In the genomic region with DNA sequence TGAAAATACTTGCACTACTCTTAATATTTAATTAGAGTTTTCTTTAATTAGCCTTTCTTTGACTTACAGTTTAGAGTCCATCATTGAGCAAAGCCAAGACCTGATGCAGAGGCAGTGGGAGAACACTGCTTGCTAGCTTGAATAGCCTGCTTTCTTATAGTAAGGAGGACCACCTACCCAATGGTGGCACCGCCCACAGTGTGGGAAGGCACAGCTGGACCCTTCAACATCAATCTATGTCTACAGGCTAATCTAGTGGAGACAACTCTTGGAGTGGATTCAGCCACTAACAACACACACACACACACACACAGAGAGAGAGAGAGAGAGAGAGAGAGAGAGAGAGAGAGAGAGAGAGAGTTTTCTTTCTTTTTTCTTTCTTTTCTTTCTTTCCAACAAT, we compare ENCODE assay signal across 21 mouse cellular contexts. TPM values are rescaled to one million over a fixed set of nuclear protein-coding genes. Genes with fewer than 3 reads are reported as not detected.
DNase-seq lines count a peak whose midpoint lies in the region; ATAC-seq and TF ChIP-seq lines count a peak whose summit lies in the region.
"Had no signal": no experiment of that assay in that cellular context is flagged by ENCODE, and none has a peak within 500 bp of the region (broad histone marks: within the 10 kb centered on the region; RNA-seq: fewer than 3 reads in every experiment).

No protein-coding gene starts in this region.

- H3K9me3 ChIP-seq in midbrain, postnatal 0 days (ENCODE audit: low read length), result no peaks in the 10 kb centered on the region
- H3K9me3 ChIP-seq in midbrain, embryonic 11.5 days (ENCODE audit: control insufficient read depth, low read length), result no peaks in the 10 kb centered on the region
- H3K9me3 ChIP-seq in embryonic facial prominence, embryonic 11.5 days (replicated peaks; ENCODE audit: control insufficient read depth, low read length), result no peaks in the 10 kb centered on the region
- H3K9me3 ChIP-seq in kidney, embryonic 14.5 days (ENCODE audit: control insufficient read depth, low read length), result no peaks in the 10 kb centered on the region
- H3K9me3 ChIP-seq: forebrain, embryonic 13.5 days; limb, embryonic 12.5 days; megakaryocyte, embryonic 14.5 days; stomach, embryonic 15.5 days had no signal

- no peak overlapping the region for H3K27ac ChIP-seq in midbrain, postnatal 0 days (ENCODE audit: low read depth, low read length)
- no peak overlapping the region for H3K27ac ChIP-seq in midbrain, embryonic 11.5 days (ENCODE audit: low read depth, low read length)
- H3K27ac ChIP-seq in embryonic facial prominence, embryonic 11.5 days (replicated peaks; ENCODE audit: low read depth, low read length), result no peak overlapping the region
- H3K27ac ChIP-seq in kidney, embryonic 14.5 days (ENCODE audit: low read depth, low read length), result no peak overlapping the region
- H3K27ac ChIP-seq: forebrain, embryonic 13.5 days; limb, embryonic 12.5 days; liver, embryonic 14.5 days; stomach, embryonic 15.5 days had no signal

- 10% methylated on average over 1 of the region's 1 CpGs for WGBS in midbrain, postnatal 0 days
- 37% methylated on average over 1 of the region's 1 CpGs for WGBS in midbrain, embryonic 11.5 days
- WGBS in embryonic facial prominence, embryonic 11.5 days, result 38% methylated on average over 1 of the region's 1 CpGs
- 22% methylated on average over 1 of the region's 1 CpGs for WGBS in kidney, embryonic 14.5 days

- H3K4me1 ChIP-seq in midbrain, postnatal 0 days (ENCODE audit: insufficient read depth, low read length), result no peaks in the 10 kb centered on the region; the same call in 1 of the 2 replicates
- peaks cover 4% of the 10 kb centered on the region; the same call in 1 of the 2 replicates for H3K4me1 ChIP-seq in midbrain, embryonic 11.5 days (ENCODE audit: control insufficient read depth, insufficient read depth, low read length)
- H3K4me1 ChIP-seq in embryonic facial prominence, embryonic 11.5 days (ENCODE audit: control insufficient read depth, insufficient read depth, low read length), result no peaks in the 10 kb centered on the region
- no peaks in the 10 kb centered on the region for H3K4me1 ChIP-seq in kidney, embryonic 14.5 days (ENCODE audit: control insufficient read depth, insufficient read depth, low read length)

- no peak for TF ChIP-seq CTCF in midbrain, postnatal 0 days (IDR thresholded peaks at IDR 0.05)

- H3K27me3 ChIP-seq in midbrain, postnatal 0 days (ENCODE audit: insufficient read depth, low read length), result 0 out of 2 replicates have a peak, but pooled peaks cover 6% of the 10 kb centered on the region
- peaks cover 15% of the 10 kb centered on the region for H3K27me3 ChIP-seq in midbrain, embryonic 11.5 days (ENCODE audit: control insufficient read depth, insufficient read depth, low read length)
- H3K27me3 ChIP-seq in embryonic facial prominence, embryonic 11.5 days (ENCODE audit: control insufficient read depth, insufficient read depth, low read length), result peaks cover 17% of the 10 kb centered on the region
- H3K27me3 ChIP-seq in kidney, embryonic 14.5 days (ENCODE audit: control insufficient read depth, insufficient read depth, low read length), result peaks cover 62% of the 10 kb centered on the region
- H3K27me3 ChIP-seq: stomach, embryonic 15.5 days had no signal

- no peak overlapping the region for H3K4me3 ChIP-seq in midbrain, postnatal 0 days (ENCODE audit: low read depth, low read length)
- no peak overlapping the region for H3K4me3 ChIP-seq in midbrain, embryonic 11.5 days (ENCODE audit: low read depth, low read length)
- no peak overlapping the region for H3K4me3 ChIP-seq in embryonic facial prominence, embryonic 11.5 days (ENCODE audit: low read depth, low read length)
- H3K4me3 ChIP-seq in kidney, embryonic 14.5 days (ENCODE audit: low read length), result no peak overlapping the region
- H3K4me3 ChIP-seq: limb, embryonic 12.5 days; megakaryocyte, embryonic 14.5 days; myocyte had no signal

- H3K9ac ChIP-seq in midbrain, postnatal 0 days (replicated peaks; ENCODE audit: low read length, poor library complexity, severe bottlenecking), result no peak overlapping the region
- no peak overlapping the region for H3K9ac ChIP-seq in midbrain, embryonic 11.5 days (ENCODE audit: low read length)
- H3K9ac ChIP-seq in embryonic facial prominence, embryonic 11.5 days (replicated peaks; ENCODE audit: low read length), result no peak overlapping the region
- no peak overlapping the region for H3K9ac ChIP-seq in kidney, embryonic 14.5 days (ENCODE audit: low read depth, low read length)
- H3K9ac ChIP-seq: forebrain, embryonic 13.5 days; limb, embryonic 12.5 days; liver, embryonic 14.5 days; stomach, embryonic 15.5 days had no signal

- no peaks in the 10 kb centered on the region for H3K36me3 ChIP-seq in midbrain, postnatal 0 days (ENCODE audit: insufficient read depth, low read length)
- H3K36me3 ChIP-seq in midbrain, embryonic 11.5 days (ENCODE audit: control insufficient read depth, insufficient read depth, low read length), result no peaks in the 10 kb centered on the region
- no peaks in the 10 kb centered on the region for H3K36me3 ChIP-seq in embryonic facial prominence, embryonic 11.5 days (replicated peaks; ENCODE audit: control insufficient read depth, insufficient read depth, low read depth, low read length)
- H3K36me3 ChIP-seq in kidney, embryonic 14.5 days (ENCODE audit: control insufficient read depth, insufficient read depth, low read length), result no peaks in the 10 kb centered on the region
- H3K36me3 ChIP-seq: limb, embryonic 12.5 days; stomach, embryonic 15.5 days had no signal

- no peak for ATAC-seq in midbrain, postnatal 0 days (ENCODE audit: low FRiP score)
- ATAC-seq in midbrain, embryonic 11.5 days (ENCODE audit: low FRiP score), result no peak
- no peak for ATAC-seq in embryonic facial prominence, embryonic 11.5 days (replicated peaks; ENCODE audit: insufficient number of reproducible peaks, low FRiP score, low TSS enrichment, low read depth)
- ATAC-seq in kidney, embryonic 14.5 days (ENCODE audit: low FRiP score, low TSS enrichment), result no peak
- ATAC-seq: forebrain, embryonic 13.5 days; intestine, postnatal 0 days; Patski had no signal

- no peak overlapping the region for H3K4me2 ChIP-seq in midbrain, postnatal 0 days (ENCODE audit: low read depth, low read length, poor library complexity, severe bottlenecking)
- no peak overlapping the region for H3K4me2 ChIP-seq in midbrain, embryonic 11.5 days
- no peak overlapping the region for H3K4me2 ChIP-seq in embryonic facial prominence, embryonic 11.5 days (ENCODE audit: low read depth, low read length)
- no peak overlapping the region for H3K4me2 ChIP-seq in kidney, embryonic 14.5 days (replicated peaks; ENCODE audit: low read depth, low read length)

- DNase-seq in cerebellum, postnatal 10 days, result peak; percentile 73 to 76
- DNase-seq in cerebellum, adult 11-12 months, result no peak
- DNase-seq in midbrain, postnatal 0 days (ENCODE audit: low spot score), result peak; percentile 58
- DNase-seq in midbrain, embryonic 11.5 days (ENCODE audit: low spot score, missing footprints), result no peak
- DNase-seq in embryonic facial prominence, embryonic 11.5 days (ENCODE audit: low spot score), result peak; percentile 8
- peak; percentile 54 for DNase-seq in retina, postnatal 7 days (ENCODE audit: low read depth, low spot score)
- DNase-seq in urinary bladder, postnatal 25 days (ENCODE audit: low spot score), result no peak
- DNase-seq: adrenal gland, postnatal 25 days; B cell, adult 2 months; kidney, postnatal 25 days; lung, postnatal 10 days; thymus, adult 2 months had no signal

RNA-seq across cellular contexts. Expression of a gene that starts 1.6 kb away (rescaled TPM):
- total RNA-seq in midbrain, postnatal 0 days (2014; rRNA removed), result 0.94 TPM in 1 of 2 replicates, not detected in the other
- polyA plus RNA-seq in midbrain, postnatal 0 days (2015; fragmentation: Nextera tagmentation; extraction: Ambion mirVana), result 1.3 and 1.8 TPM in 2 replicates
- polyA plus RNA-seq in midbrain, embryonic 11.5 days (2014; fragmentation: Nextera tagmentation; extraction: Ambion mirVana), result 0.86 and 1.2 TPM in 2 replicates
- polyA plus RNA-seq in embryonic facial prominence, embryonic 11.5 days (2014; fragmentation: Nextera tagmentation; extraction: Ambion mirVana), result 0.81 and 1.4 TPM in 2 replicates
- 0.86 and 1.3 TPM in 2 replicates for polyA plus RNA-seq in kidney, embryonic 14.5 days (2014; fragmentation: Nextera tagmentation; extraction: Ambion mirVana)

RNA-seq across cellular contexts. Expression of a gene that starts 1.7 kb away (rescaled TPM):
- total RNA-seq in midbrain, postnatal 0 days (2014; rRNA removed), result 12.5 and 13.0 TPM in 2 replicates
- polyA plus RNA-seq in midbrain, postnatal 0 days (2015; fragmentation: Nextera tagmentation; extraction: Ambion mirVana), result 7.3 and 7.7 TPM in 2 replicates
- polyA plus RNA-seq in midbrain, embryonic 11.5 days (2014; fragmentation: Nextera tagmentation; extraction: Ambion mirVana), result 0.48 and 0.57 TPM in 2 replicates
- polyA plus RNA-seq in embryonic facial prominence, embryonic 11.5 days (2014; fragmentation: Nextera tagmentation; extraction: Ambion mirVana), result 0.17 and 0.40 TPM in 2 replicates
- polyA plus RNA-seq in kidney, embryonic 14.5 days (2014; fragmentation: Nextera tagmentation; extraction: Ambion mirVana), result 0.09 and 0.39 TPM in 2 replicates
- polyA plus RNA-seq: liver, embryonic 14.5 days; myocyte had no signal

Comparison
In these comparisons a context has a peak if more than half of its experiments do, and no peak if none do; other contexts are left out.
1. DNase-seq: peak in cerebellum, postnatal 10 days (2 of 2), midbrain, postnatal 0 days (single experiment), embryonic facial prominence, embryonic 11.5 days (single experiment) and retina, postnatal 7 days (single experiment); none in cerebellum, adult 11-12 months (single experiment), midbrain, embryonic 11.5 days (single experiment) and urinary bladder, postnatal 25 days (single experiment).